Mouse (Mus musculus): ENCODE measurements around the gene Lmln.
"Not testable (repeated sequence)": the region's sequence is repeated elsewhere in the genome, so short reads cannot be mapped to it uniquely, and the experiment has no call there.

- TF ChIP-seq CTCF (IDR thresholded peaks at IDR 0.05; ENCODE audit: control insufficient read depth, insufficient read depth, low read length); POLR2A (IDR thresholded peaks at IDR 0.05; ENCODE audit: borderline replicate concordance, control insufficient read depth, low read depth, low read length): not testable (repeated sequence)
Observed at GRCm38 (mm10) chr16:33139061-33139460, 76.7 kb downstream of the Lmln start.

All from bone marrow, adult 2 months (tissue).